Mouse (Mus musculus) CH12.LX (cell line): Measurements from ENCODE around the gene Aptx.

Experiments
- BHLHE40 ChIP-seq: IDR thresholded peaks from 2 replicates; pipeline ENCODE4 v1.6.1; 2011; ENCODE audit warnings: mild to moderate bottlenecking, low read depth, low read length, improper control_type of control experiment
- CTCF ChIP-seq, 2 experiments: IDR thresholded peaks in 1 of 2; conservative IDR thresholded peaks in 1 of 2; 2 replicates each; pipeline ENCODE4 v1.5.1; 2011 to 2012; ENCODE audit warnings: low read depth in 2 of 2, low read length in 2 of 2, improper control_type of control experiment in 1 of 2, inconsistent platforms in 1 of 2, mild to moderate bottlenecking in 1 of 2, moderate library complexity in 1 of 2
- E2F4 ChIP-seq: IDR thresholded peaks from 2 replicates; pipeline ENCODE4 v1.6.1; 2011; ENCODE audit warnings: low read depth, low read length, improper control_type of control experiment; ENCODE audit not compliant: insufficient replicate concordance
- EP300 ChIP-seq: IDR thresholded peaks from 2 replicates; pipeline ENCODE4 v1.6.1; 2011; ENCODE audit warnings: low read length, improper control_type of control experiment
- GABPA ChIP-seq: IDR thresholded peaks from 2 replicates; pipeline ENCODE4 v1.6.1; 2012; ENCODE audit warnings: low read depth, low read length, improper control_type of control experiment, inconsistent platforms; ENCODE audit not compliant: insufficient replicate concordance
- MAZ ChIP-seq: IDR thresholded peaks from 2 replicates; pipeline ENCODE4 v1.6.1; 2012; ENCODE audit warnings: low read depth, mild to moderate bottlenecking, inconsistent platforms, low read length, improper control_type of control experiment, moderate library complexity
- NELFE ChIP-seq: IDR thresholded peaks from 2 replicates; pipeline ENCODE4 v1.6.1; 2011; ENCODE audit warnings: low read depth, low read length, improper control_type of control experiment
- POLR2A ChIP-seq: IDR thresholded peaks from 2 replicates; pipeline ENCODE4 v1.6.1; 2011; ENCODE audit warnings: low read depth, mild to moderate bottlenecking, improper control_type of control experiment, low read length
- UBTF ChIP-seq: IDR thresholded peaks from 2 replicates; pipeline ENCODE4 v1.6.1; 2012; ENCODE audit warnings: low read depth, mild to moderate bottlenecking, inconsistent platforms, low read length, improper control_type of control experiment, moderate library complexity
- USF1 ChIP-seq: IDR thresholded peaks from 2 replicates; pipeline ENCODE4 v1.6.1; 2014; ENCODE audit warnings: low read depth, mild to moderate bottlenecking, inconsistent platforms, low read length, improper control_type of control experiment
- USF2 ChIP-seq: conservative IDR thresholded peaks from 2 replicates; pipeline ENCODE4 v1.6.1; 2011; ENCODE audit warnings: low read depth, low read length, improper control_type of control experiment
- ZNF384 ChIP-seq: IDR thresholded peaks from 2 replicates; pipeline ENCODE4 v1.6.1; 2012; ENCODE audit warnings: low read depth, low read length, improper control_type of control experiment, inconsistent platforms

DNA sequence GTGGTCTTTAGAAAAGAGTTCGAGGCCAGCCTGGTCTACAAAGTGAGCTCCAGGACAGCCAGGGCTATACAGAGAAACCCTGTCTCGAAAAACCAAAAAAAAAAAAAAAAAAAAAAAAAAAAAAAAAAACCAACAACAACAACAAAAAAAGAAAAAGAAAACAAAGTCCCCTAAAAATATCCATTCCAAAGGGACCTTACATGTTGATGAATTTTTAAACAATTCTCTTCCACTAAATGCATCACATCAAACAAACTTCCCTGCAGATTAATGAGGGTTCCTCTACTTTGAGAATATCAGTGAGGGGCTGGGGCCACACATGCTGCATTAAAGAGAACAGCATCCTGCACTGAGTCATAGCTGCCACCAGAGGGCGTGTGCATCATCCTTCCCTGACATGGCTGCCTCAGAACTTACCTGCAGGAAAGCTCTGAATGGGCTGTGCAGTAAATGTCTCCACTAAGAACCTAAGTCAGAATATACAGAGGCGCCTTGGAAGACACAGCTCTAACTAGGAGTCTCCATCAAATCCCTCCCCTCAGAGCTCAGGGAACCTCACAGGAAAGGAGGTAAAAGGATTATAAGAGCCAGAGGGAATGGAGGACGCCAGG lies 22.6 kb downstream of the Aptx start:
- TF ChIP-seq USF1 = no peak
- no peak for TF ChIP-seq USF2
- TF ChIP-seq GABPA = no peak
- TF ChIP-seq E2F4 = no peak
- TF ChIP-seq CTCF (conservative IDR thresholded peaks at IDR 0.05 in 1 of 2, IDR thresholded peaks at IDR 0.05 in 1 of 2; ENCODE audit: low read depth in 2 of 2, low read length in 2 of 2) = peak; percentile 73 to 80
- TF ChIP-seq ZNF384 = peak; percentile 73
- TF ChIP-seq POLR2A = no peak
- TF ChIP-seq MAZ = no peak
- TF ChIP-seq NELFE = no peak
- no peak for TF ChIP-seq EP300
- no peak for TF ChIP-seq BHLHE40
- no peak for TF ChIP-seq UBTF
